Mouse (Mus musculus) frontal cortex, postnatal 10 days (tissue): ENCODE data around the gene Spryd3.
A peak's percentile ranks its signal among the peaks of the same experiment; 100 is the strongest.
"Not testable (repeated sequence)": the region's sequence is repeated elsewhere in the genome, so short reads cannot be mapped to it uniquely, and the experiment has no call there.

Experiments used
- DNase-seq, 2 experiments: peaks; one replicate each; pipeline ENCODE4 v3.0.0; 2022; ENCODE audit warnings: low spot score in 2 of 2, mixed read lengths in 1 of 2

Spryd3 gene

GRCm38 (mm10) chr15:102136129-102136758 is at the start of gene Spryd3:
TSS of gene Spryd3 (minus strand) at chr15:102136234.
- DNase-seq = peak; percentile 92 to 98

- no peak for DNase-seq
Measured at GRCm38 (mm10) chr15:102183076-102183475, 47.0 kb upstream of the Spryd3 start.

GRCm38 (mm10) chr15:102179924-102180323 is 43.9 kb upstream of the Spryd3 start:
- DNase-seq = no peak

GRCm38 (mm10) chr15:102179106-102179505 is 43.1 kb upstream of the Spryd3 start:
- no peak for DNase-seq

GRCm38 (mm10) chr15:102178279-102178678 is 42.2 kb upstream of the Spryd3 start:
- DNase-seq = peak in 1 of 2 experiments; percentile 62

GRCm38 (mm10) chr15:102177417-102177816 is 41.4 kb upstream of the Spryd3 start:
- DNase-seq = no peak

- no peak for DNase-seq
Measured at GRCm38 (mm10) chr15:102176571-102177316, 40.7 kb upstream of the Spryd3 start.

GRCm38 (mm10) chr15:102175736-102176319 is 39.8 kb upstream of the Spryd3 start:
- no peak for DNase-seq

- DNase-seq = no peak
Measured at GRCm38 (mm10) chr15:102173581-102173980, 37.5 kb upstream of the Spryd3 start.

- DNase-seq = no peak
Measured at GRCm38 (mm10) chr15:102169064-102169463, 33.0 kb upstream of the Spryd3 start.

GRCm38 (mm10) chr15:102167620-102168021 is 31.6 kb upstream of the Spryd3 start:
- DNase-seq = no peak

- no peak for DNase-seq
Measured at GRCm38 (mm10) chr15:102165468-102166100, 29.6 kb upstream of the Spryd3 start.

GRCm38 (mm10) chr15:102163900-102164693 is 28.1 kb upstream of the Spryd3 start:
- no peak for DNase-seq

GRCm38 (mm10) chr15:102160415-102161060 is 24.5 kb upstream of the Spryd3 start:
- no peak for DNase-seq

- no peak for DNase-seq
Measured at GRCm38 (mm10) chr15:102156836-102157235, 20.8 kb upstream of the Spryd3 start.

- DNase-seq = not testable (repeated sequence)
Measured at GRCm38 (mm10) chr15:102155006-102155405, 19.0 kb upstream of the Spryd3 start.

- DNase-seq = no peak
Measured at GRCm38 (mm10) chr15:102152646-102153045, 16.6 kb upstream of the Spryd3 start.

GRCm38 (mm10) chr15:102150301-102151135 is 14.5 kb upstream of the Spryd3 start, which contains the start of gene Soat2:
TSS of gene Soat2 (plus strand) at chr15:102150526.
- no peak for DNase-seq

GRCm38 (mm10) chr15:102149561-102149960 is 13.5 kb upstream of the Spryd3 start:
- DNase-seq = no peak
